Mouse (Mus musculus): Measurements from ENCODE around the gene Arhgef3.
A peak's percentile ranks its signal among the peaks of the same experiment; 100 is the strongest.

Arhgef3 gene

GRCm38 (mm10) chr14:27325537-27325936, 210.8 kb downstream of the Arhgef3 start:
- no peak for DNase-seq

GRCm38 (mm10) chr14:27327862-27328261, 213.2 kb downstream of the Arhgef3 start:
- no peak for DNase-seq

GRCm38 (mm10) chr14:27328952-27329351, 214.3 kb downstream of the Arhgef3 start:
- no peak for DNase-seq

GRCm38 (mm10) chr14:27331490-27332035, 216.9 kb downstream of the Arhgef3 start:
- peak; percentile 63 to 66 for DNase-seq

GRCm38 (mm10) chr14:27332359-27332987, 217.8 kb downstream of the Arhgef3 start:
- DNase-seq = peak; percentile 71 to 80

- DNase-seq = peak; percentile 87 to 90
These were observed 220.9 kb downstream of the Arhgef3 start for GRCm38 (mm10) chr14:27335331-27336207.

GRCm38 (mm10) chr14:27336208-27337114, 221.8 kb downstream of the Arhgef3 start:
- DNase-seq = peak in 1 of 2 experiments; percentile 6

- DNase-seq = no peak
These were observed 222.5 kb downstream of the Arhgef3 start for GRCm38 (mm10) chr14:27337156-27337555.

GRCm38 (mm10) chr14:27338034-27338708, 223.5 kb downstream of the Arhgef3 start:
- DNase-seq = peak; percentile 70 to 82

- DNase-seq = no peak
These were observed 226.2 kb downstream of the Arhgef3 start for GRCm38 (mm10) chr14:27340682-27341415.

GRCm38 (mm10) chr14:27341486-27341885, 226.8 kb downstream of the Arhgef3 start:
- DNase-seq = no peak

GRCm38 (mm10) chr14:27342451-27342850, 227.8 kb downstream of the Arhgef3 start:
- no peak for DNase-seq

- DNase-seq = no peak
These were observed 229.7 kb downstream of the Arhgef3 start for GRCm38 (mm10) chr14:27344250-27344990.

GRCm38 (mm10) chr14:27345051-27345885, 230.6 kb downstream of the Arhgef3 start:
- no peak for DNase-seq

- no peak for DNase-seq
These were observed 232.5 kb downstream of the Arhgef3 start for GRCm38 (mm10) chr14:27347224-27347623.

GRCm38 (mm10) chr14:27347666-27348065, 233.0 kb downstream of the Arhgef3 start:
- DNase-seq = no peak

- DNase-seq = no peak
These were observed 233.4 kb downstream of the Arhgef3 start for GRCm38 (mm10) chr14:27348088-27348487.

- no peak for DNase-seq
These were observed 234.0 kb downstream of the Arhgef3 start for GRCm38 (mm10) chr14:27348656-27349055.

GRCm38 (mm10) chr14:27349120-27349519, 234.4 kb downstream of the Arhgef3 start:
- DNase-seq = no peak

All from cerebellum, postnatal 10 days (tissue).